Mouse (Mus musculus) lung, adult 2 months (tissue): ENCODE measurements around the gene Mapk1ip1. TPM values are rescaled to one million over a fixed set of nuclear protein-coding genes. Genes with fewer than 3 reads are reported as not detected.

Experiments used
- DNase-seq: peaks from one replicate; pipeline ENCODE4 v3.0.0; 2022
- H3K4me1 ChIP-seq: fragments of 200-500 bp; 2 replicates; pipeline ENCODE4 v1.6.1; 2011; ENCODE audit warnings: low read length; ENCODE audit not compliant: control insufficient read depth, insufficient read depth
- H3K4me3 ChIP-seq: fragments of 200-500 bp; replicated peaks from 2 replicates; pipeline ENCODE3; 2011; ENCODE audit warnings: low read depth, mild to moderate bottlenecking, control low read depth, low read length; ENCODE audit errors: extremely low read depth
- CTCF ChIP-seq: fragments of 200-500 bp; IDR thresholded peaks from 2 replicates; pipeline ENCODE4 v1.5.1; 2011; ENCODE audit warnings: mild to moderate bottlenecking, low read length, control low read depth; ENCODE audit not compliant: insufficient read depth
- POLR2A ChIP-seq: fragments of 200-500 bp; IDR thresholded peaks from 2 replicates; pipeline ENCODE4 v1.6.1; 2011; ENCODE audit warnings: low read depth, mild to moderate bottlenecking, control low read depth, low read length, borderline replicate concordance; ENCODE audit errors: extremely low read depth
- WGBS: fragments of 180-500 bp; shearing (Covaris S2); methylation state at CpG from one replicate; pipeline ENCODE4 v1.1.7; 2018; 5-methylcytosine and 5-hydroxymethylcytosine counted together
- polyA plus RNA-seq: library from polyadenylated mRNA; depleted of rRNA; stranded (reverse); fragments of >200 nt; gene quantifications from 2 replicates; pipeline ENCODE4 v1.2.3, GENCODE M21; 2012; rRNA removed

Gene Mapk1ip1
- 50.6 and 51.8 TPM in 2 replicates for polyA plus RNA-seq

- peak; percentile 95 for DNase-seq
- peak; percentile 93 for TF ChIP-seq POLR2A
- TF ChIP-seq CTCF = peak; percentile 59; the same call in 1 of the 2 replicates
- WGBS = under 1% methylated on average over 50 of the region's 51 CpGs
- Histone ChIP-seq H3K4me1 (peaks cover 16% of the 10 kb centered on the region), H3K4me3 (peak within 1 kb of the TSS; percentile 83)
These were observed at the start of gene Mapk1ip1, which contains the start of gene Ppp2r2d for GRCm38 (mm10) chr7:138845544-138846391. Gene Mapk1ip1, minus strand, starts transcription at chr7:138846273. Gene Ppp2r2d, plus strand, starts transcription at chr7:138846079.

- no peak for DNase-seq
- Histone ChIP-seq H3K4me3 (no peak overlapping the region), H3K4me1 (no peaks in the 10 kb centered on the region)
- TF ChIP-seq POLR2A (no peak), CTCF (no peak)
- 80% methylated on average over 13 of the region's 13 CpGs for WGBS
These were observed 39.6 kb upstream of the Mapk1ip1 start for GRCm38 (mm10) chr7:138885365-138886289.

GRCm38 (mm10) chr7:138883724-138884123, 37.7 kb upstream of the Mapk1ip1 start:
- WGBS = 87% methylated on average over 3 of the region's 3 CpGs
- no peak for TF ChIP-seq CTCF
- no peak for TF ChIP-seq POLR2A
- Histone ChIP-seq H3K4me3 (no peak overlapping the region), H3K4me1 (no peaks in the 10 kb centered on the region)
- no peak for DNase-seq

GRCm38 (mm10) chr7:138875031-138875430, 29.0 kb upstream of the Mapk1ip1 start:
- WGBS = 67% methylated on average over 3 of the region's 3 CpGs
- no peak for TF ChIP-seq POLR2A
- TF ChIP-seq CTCF = no peak
- no peak for DNase-seq
- no peak overlapping the region for H3K4me3 ChIP-seq
- no peaks in the 10 kb centered on the region for H3K4me1 ChIP-seq

- 82% methylated on average over 3 of the region's 3 CpGs for WGBS
These were observed 26.9 kb upstream of the Mapk1ip1 start for GRCm38 (mm10) chr7:138872956-138873355.

GRCm38 (mm10) chr7:138868316-138868715, 22.2 kb upstream of the Mapk1ip1 start:
- H3K4me3 ChIP-seq = no peak overlapping the region
- 84% methylated on average over 4 of the region's 4 CpGs for WGBS
- no peak for DNase-seq
- no peak for TF ChIP-seq CTCF
- TF ChIP-seq POLR2A = no peak
- no peaks in the 10 kb centered on the region; the same call in 1 of the 2 replicates for H3K4me1 ChIP-seq

More at GRCm38 (mm10) chr7:138872956-138873355, 26.9 kb upstream of the Mapk1ip1 start:
- no peak for DNase-seq
- Histone ChIP-seq H3K4me3 (no peak overlapping the region), H3K4me1 (no peaks in the 10 kb centered on the region)
- TF ChIP-seq CTCF = no peak
- TF ChIP-seq POLR2A = no peak

- TF ChIP-seq CTCF (no peak), POLR2A (no peak)
- DNase-seq = no peak
- Histone ChIP-seq H3K4me3 (no peak overlapping the region), H3K4me1 (no peaks in the 10 kb centered on the region; the same call in 1 of the 2 replicates)
- 64% methylated on average over 6 of the region's 6 CpGs for WGBS
These were observed 21.2 kb upstream of the Mapk1ip1 start for GRCm38 (mm10) chr7:138867286-138867685.

- H3K4me1 ChIP-seq = no peaks in the 10 kb centered on the region; the same call in 1 of the 2 replicates
- TF ChIP-seq CTCF (no peak), POLR2A (no peak)
- no peak overlapping the region for H3K4me3 ChIP-seq
- no peak for DNase-seq
- WGBS = 84% methylated on average over 1 of the region's 1 CpGs
These were observed 18.7 kb upstream of the Mapk1ip1 start for GRCm38 (mm10) chr7:138864776-138865175.

GRCm38 (mm10) chr7:138863950-138864572, 18.0 kb upstream of the Mapk1ip1 start:
- 84% methylated on average over 3 of the region's 3 CpGs for WGBS
- H3K4me3 ChIP-seq = no peak overlapping the region
- no peak for DNase-seq
- TF ChIP-seq CTCF (no peak), POLR2A (no peak)
- H3K4me1 ChIP-seq = no peaks in the 10 kb centered on the region; the same call in 1 of the 2 replicates
